Mouse (Mus musculus) ovary, adult 18-20 months (tissue): ENCODE measurements at regions not wholly inside any gene's neighbourhood (a gene's known extent, or its start where the extent isn't known, plus 50 kb on each side); places are given as distances from the start of the nearest gene placed in this dataset.
A peak's percentile ranks its signal among the peaks of the same experiment; 100 is the strongest.

Experiments used
- DNase-seq: peaks from one replicate; pipeline ENCODE4 v3.0.0; 2022; ENCODE audit warnings: low spot score, mixed read lengths

GRCm38 (mm10) chr12:106872966-106873730 is 615.3 kb upstream of the 3110018I06Rik start:
- no peak for DNase-seq

GRCm38 (mm10) chr12:106890319-106890718 is 598.1 kb upstream of the 3110018I06Rik start:
- DNase-seq: no peak

- DNase-seq: no peak
Measured at GRCm38 (mm10) chr12:106894061-106894460, 594.4 kb upstream of the 3110018I06Rik start.

GRCm38 (mm10) chr12:106904202-106904601 is 584.2 kb upstream of the 3110018I06Rik start:
- no peak for DNase-seq

GRCm38 (mm10) chr12:106912782-106913181 is 575.6 kb upstream of the 3110018I06Rik start:
- no peak for DNase-seq

GRCm38 (mm10) chr12:106922571-106922991 is 565.9 kb upstream of the 3110018I06Rik start:
- no peak for DNase-seq

GRCm38 (mm10) chr12:106928389-106928788 is 560.0 kb upstream of the 3110018I06Rik start:
- no peak for DNase-seq

- no peak for DNase-seq
Measured at GRCm38 (mm10) chr12:106929161-106929560, 559.3 kb upstream of the 3110018I06Rik start.

- no peak for DNase-seq
Measured at GRCm38 (mm10) chr12:106931591-106931990, 556.8 kb upstream of the 3110018I06Rik start.

GRCm38 (mm10) chr12:106939381-106939780 is 549.1 kb upstream of the 3110018I06Rik start:
- DNase-seq: no peak

GRCm38 (mm10) chr12:106943874-106944273 is 544.6 kb upstream of the 3110018I06Rik start:
- no peak for DNase-seq

- DNase-seq: no peak
Measured at GRCm38 (mm10) chr12:106952621-106953020, 535.8 kb upstream of the 3110018I06Rik start.

GRCm38 (mm10) chr12:106955778-106956177 is 532.7 kb upstream of the 3110018I06Rik start:
- peak; percentile 28 for DNase-seq

GRCm38 (mm10) chr12:106956266-106956665 is 532.2 kb upstream of the 3110018I06Rik start:
- no peak for DNase-seq

- no peak for DNase-seq
Measured at GRCm38 (mm10) chr12:106961991-106962390, 526.4 kb upstream of the 3110018I06Rik start.

GRCm38 (mm10) chr12:106963762-106964161 is 524.7 kb upstream of the 3110018I06Rik start:
- no peak for DNase-seq

GRCm38 (mm10) chr12:106969873-106970272 is 518.6 kb upstream of the 3110018I06Rik start:
- DNase-seq: no peak

GRCm38 (mm10) chr12:106992421-106992820 is 496.0 kb upstream of the 3110018I06Rik start:
- DNase-seq: no peak

GRCm38 (mm10) chr12:106993011-106993410 is 495.4 kb upstream of the 3110018I06Rik start:
- DNase-seq: no peak

- DNase-seq: no peak
Measured at GRCm38 (mm10) chr12:107010995-107011786, 477.2 kb upstream of the 3110018I06Rik start.

- no peak for DNase-seq
Measured at GRCm38 (mm10) chr12:107016801-107017200, 471.6 kb upstream of the 3110018I06Rik start.

- DNase-seq: no peak
Measured at GRCm38 (mm10) chr12:107021806-107022205, 466.6 kb upstream of the 3110018I06Rik start.

- DNase-seq: no peak
Measured at GRCm38 (mm10) chr12:107026821-107027220, 461.6 kb upstream of the 3110018I06Rik start.
